Mouse (Mus musculus): ENCODE measurements around the gene Nr2c1.

DNA sequence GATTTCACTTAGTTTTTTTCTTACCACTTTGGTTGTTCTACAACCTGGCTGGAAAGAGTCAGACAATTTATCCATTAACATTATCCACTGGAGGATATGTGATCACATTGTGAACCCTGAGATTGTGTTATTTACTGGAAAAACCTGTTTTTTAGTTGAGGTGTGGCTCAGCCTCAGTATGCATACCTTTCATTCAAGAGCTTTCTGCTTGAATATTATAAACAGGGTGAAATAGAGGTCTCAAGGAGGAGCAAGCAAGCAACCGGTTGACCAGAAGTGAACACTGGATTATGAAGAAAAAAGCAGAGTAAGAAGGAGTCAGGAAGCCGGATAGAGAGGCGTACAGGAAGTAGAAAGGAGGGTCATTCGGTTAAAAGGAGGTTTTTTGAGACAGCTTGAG lies 3.7 kb downstream of the Nr2c1 start:
- TF ChIP-seq POLR2A (IDR thresholded peaks at IDR 0.05; ENCODE audit: borderline replicate concordance, low read depth, low read length), result no peak
- no peak for TF ChIP-seq CTCF (IDR thresholded peaks at IDR 0.05; ENCODE audit: low read depth, low read length)

All from bone marrow macrophage, adult 2 months (primary cell).